Mouse (Mus musculus) liver, postnatal 0 days (tissue): ENCODE results near the gene Tmem151b.

Experiments used
- CTCF ChIP-seq: sonication (generic); IDR thresholded peaks from 2 replicates; pipeline ENCODE4 v1.5.1; 2016; ENCODE audit warnings: antibody characterized with exemption, low read depth
- EP300 ChIP-seq: IDR thresholded peaks from 2 replicates; pipeline ENCODE4 v1.6.1; 2016; ENCODE audit warnings: antibody characterized with exemption, low read depth, mild to moderate bottlenecking

DNA sequence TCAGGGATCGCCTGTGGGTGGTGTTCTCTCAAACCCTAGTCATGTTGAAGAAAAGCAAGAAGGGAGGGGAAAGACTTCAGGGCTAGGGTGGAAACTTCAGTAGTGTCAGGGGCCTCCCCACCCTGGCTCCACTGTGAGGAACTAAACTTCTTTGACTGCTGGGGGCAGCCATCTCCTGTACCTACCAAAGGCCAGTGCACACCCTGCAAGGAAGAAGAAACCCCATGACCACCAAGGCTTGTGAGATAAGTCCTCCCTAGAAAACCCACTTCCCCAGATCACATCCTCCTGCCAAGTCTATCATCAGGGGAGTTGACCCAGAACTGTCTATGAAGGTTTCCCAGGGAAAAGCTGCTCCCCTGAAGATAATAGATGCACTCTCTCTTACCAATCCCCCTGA is 4.9 kb upstream of the Tmem151b start:
- no peak for TF ChIP-seq CTCF
- no peak for TF ChIP-seq EP300
